Mouse (Mus musculus): ENCODE measurements around the gene Kalrn.
"Not testable (repeated sequence)": the region's sequence is repeated elsewhere in the genome, so short reads cannot be mapped to it uniquely, and the experiment has no call there.

Kalrn gene

DNA sequence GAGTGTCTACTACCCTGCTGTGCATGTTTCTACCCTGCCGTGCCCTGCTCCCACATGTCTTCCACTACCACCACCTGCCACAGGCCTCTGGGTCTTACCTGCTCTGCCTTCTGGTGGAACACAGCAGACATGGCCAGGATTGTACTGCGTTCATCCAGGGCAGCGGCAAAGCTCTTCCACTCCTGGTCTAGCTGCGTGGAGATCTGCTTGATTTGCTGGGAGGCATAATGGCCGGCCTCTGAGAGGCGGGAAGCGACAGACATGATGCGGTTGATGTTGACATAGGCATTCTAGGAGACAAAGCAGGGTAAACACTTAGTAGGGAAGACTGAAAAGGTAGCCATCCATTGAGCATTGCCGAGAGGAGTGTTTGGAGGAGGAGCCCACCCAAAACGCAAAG is 259.3 kb downstream of the Kalrn start:
- DNase-seq (ENCODE audit: low spot score), result no peak

DNA sequence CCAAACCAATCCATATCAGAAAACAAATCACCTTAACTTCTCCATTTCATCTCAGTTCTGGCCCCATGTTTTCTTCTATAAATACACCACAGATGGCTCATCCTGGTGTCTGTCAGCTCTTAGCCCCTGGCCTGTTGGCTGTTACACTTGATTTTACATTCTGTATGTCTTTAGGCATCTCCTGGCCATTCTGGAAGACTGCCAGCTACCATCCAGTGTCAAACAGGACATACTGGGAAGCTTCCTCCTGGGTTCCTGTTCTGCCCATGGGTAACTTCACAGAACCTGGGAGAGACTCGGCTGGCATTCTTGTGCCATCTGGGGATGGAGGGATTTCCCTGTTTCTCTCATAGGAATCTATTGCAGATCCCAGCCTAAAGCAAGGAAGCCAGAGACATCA is 261.8 kb downstream of the Kalrn start:
- no peak for DNase-seq (ENCODE audit: low spot score)

DNA sequence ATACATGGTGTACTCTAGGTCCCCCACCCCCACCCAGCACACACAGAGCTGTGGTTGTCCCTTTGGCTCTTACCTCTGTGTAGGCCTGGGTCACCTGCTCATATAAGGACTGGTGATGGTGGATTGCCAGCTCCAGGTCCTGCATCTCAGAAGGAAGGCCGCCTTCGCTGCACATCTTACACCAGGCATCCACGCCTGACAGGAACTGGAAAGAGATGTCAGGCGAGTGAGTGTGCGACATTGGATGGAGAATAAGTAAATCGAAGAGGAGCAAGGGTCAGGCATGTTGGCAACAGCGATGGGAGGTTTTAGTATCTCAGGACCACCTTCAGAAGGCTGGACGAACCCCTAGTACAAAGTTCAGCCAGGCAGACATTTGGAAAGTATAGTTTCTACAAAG is 263.0 kb downstream of the Kalrn start:
- DNase-seq (ENCODE audit: low spot score), result no peak

DNA sequence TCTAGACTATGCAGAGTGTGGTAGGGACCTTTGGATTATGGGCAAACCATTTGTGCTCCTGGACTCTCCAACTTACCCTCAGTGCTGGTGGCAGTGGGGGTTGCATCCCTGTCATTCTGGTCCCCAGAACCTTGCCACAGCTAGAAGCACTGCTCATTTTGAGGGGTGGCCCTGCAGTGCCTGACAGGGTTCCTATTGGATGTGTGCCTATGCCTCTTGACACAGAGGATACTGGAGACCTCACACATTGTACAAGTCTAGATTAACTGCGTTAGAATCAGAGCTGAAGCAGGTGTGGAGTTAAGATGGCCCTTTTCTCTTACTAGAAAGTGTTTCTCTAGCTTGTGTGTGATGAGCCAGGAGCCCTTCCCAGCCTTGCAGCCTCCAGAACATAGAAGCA is 265.0 kb downstream of the Kalrn start:
- no peak for DNase-seq (ENCODE audit: low spot score)

DNA sequence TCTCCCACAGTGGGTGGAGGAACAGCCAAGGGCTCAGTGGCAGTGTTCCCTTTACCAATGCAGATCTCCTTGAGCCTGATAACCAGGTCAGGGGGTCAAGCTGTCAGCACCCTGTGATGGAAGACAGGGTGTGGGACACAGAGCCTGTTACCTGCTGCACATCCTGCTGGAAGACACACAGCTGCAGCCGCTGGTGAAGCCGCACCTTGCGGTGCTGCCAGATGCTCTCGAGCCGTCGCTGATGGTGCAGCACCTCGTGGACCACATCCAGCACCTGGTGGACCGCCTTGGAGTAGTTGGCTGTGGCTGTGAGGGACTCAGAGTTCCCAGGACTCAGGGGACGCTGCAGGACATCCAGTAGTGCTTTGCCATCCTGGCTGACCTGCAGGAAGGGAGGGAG is 265.9 kb downstream of the Kalrn start:
- no peak for DNase-seq (ENCODE audit: low spot score)

DNA sequence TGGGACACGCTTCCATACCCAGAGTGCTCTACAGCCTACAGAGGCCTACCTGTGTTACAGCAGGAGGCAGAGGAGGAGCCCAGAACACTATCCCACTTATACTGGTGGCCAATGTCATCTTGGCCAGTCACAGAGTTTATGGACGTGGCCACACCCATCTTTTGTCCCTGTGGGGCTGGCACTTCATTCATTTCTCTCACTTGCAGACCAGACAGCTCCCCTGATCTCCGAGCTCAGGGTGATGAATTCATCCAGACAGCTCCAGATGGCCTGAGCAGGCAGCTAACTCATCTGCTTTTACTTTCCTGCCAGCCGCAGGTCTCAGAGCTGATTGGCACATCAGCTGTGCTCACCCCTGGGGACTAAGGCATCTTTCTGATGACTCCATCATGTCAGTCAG is 267.7 kb downstream of the Kalrn start:
- DNase-seq (ENCODE audit: low spot score), result no peak

DNA sequence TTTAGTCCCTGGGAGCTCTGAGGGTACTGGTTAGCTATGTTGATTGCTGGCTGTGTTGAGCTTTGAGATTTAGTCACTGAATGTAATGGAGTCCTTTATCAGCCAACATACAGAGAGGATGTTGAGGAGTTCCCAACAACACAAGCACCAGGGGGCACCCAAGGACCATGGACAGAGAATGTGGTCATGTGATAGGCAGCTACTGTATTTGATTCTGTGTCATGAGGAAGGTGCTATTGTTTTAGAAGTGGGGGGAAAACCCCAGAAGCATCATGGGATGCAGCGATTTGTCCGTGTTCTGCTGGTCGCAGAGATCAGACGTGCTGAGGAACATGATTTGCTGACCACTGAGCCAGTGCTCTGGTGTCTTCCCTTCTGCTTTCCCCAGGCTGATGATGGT is 269.5 kb downstream of the Kalrn start:
- not testable (repeated sequence) for DNase-seq (ENCODE audit: low spot score)

DNA sequence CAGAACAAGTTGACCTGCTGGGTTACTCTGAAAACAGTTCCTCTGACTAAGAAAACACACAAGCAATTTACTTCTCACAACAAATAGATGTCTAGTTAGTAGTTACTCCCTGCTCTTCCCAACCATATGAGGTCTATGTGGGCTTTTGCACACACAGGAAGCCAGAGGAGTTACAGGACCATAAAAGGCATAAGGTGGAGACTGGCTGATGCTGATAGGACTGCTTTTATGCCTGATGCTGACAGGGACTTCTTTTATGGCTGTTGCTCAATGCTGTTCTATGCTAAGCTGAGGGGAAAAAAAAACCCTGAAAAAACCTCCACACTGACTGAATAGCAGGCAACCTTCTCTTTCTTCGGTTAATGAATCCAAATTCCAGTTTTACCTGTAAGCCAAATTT is 270.8 kb downstream of the Kalrn start:
- no peak for DNase-seq (ENCODE audit: low spot score)

DNA sequence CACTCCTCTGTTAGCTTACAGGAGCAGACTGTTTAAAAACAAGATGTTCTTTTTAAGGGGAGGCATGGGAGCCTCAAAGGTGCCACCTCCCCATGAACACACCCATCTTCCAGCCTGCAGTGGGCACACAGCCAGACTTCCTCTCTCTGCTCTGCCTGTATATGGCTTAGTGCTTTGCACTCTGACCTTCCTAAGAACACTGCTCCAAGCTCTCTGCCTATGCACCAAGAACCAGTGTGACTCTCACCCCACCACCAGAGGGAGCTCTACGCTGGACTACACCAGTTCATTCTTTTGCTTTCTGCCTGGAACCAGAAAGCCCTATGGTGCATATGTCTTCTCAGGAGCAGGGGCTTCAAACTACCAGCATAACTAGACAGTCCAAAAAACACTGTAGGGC is 271.3 kb downstream of the Kalrn start:
- peak; percentile 5 for DNase-seq (ENCODE audit: low spot score)

DNA sequence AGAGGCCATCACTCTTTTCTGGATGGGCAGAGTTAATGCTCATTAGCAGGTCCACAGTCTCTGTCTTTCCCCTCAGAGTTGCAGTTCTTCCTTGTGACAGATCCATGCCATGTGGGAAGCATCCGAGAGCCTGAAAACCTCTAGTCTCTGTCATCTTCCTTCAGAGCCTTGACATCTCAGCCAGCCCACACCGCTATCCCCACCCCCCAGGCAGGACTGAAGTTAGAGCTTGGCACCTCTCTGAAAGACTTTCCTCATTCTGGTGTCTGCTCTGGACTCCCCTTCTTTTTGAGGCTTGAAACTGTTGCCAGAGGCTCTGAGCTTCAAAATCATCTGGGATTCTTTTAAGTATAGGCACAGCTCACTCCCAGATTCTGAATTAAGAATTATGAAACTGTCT is 274.1 kb downstream of the Kalrn start:
- DNase-seq (ENCODE audit: low spot score), result no peak

DNA sequence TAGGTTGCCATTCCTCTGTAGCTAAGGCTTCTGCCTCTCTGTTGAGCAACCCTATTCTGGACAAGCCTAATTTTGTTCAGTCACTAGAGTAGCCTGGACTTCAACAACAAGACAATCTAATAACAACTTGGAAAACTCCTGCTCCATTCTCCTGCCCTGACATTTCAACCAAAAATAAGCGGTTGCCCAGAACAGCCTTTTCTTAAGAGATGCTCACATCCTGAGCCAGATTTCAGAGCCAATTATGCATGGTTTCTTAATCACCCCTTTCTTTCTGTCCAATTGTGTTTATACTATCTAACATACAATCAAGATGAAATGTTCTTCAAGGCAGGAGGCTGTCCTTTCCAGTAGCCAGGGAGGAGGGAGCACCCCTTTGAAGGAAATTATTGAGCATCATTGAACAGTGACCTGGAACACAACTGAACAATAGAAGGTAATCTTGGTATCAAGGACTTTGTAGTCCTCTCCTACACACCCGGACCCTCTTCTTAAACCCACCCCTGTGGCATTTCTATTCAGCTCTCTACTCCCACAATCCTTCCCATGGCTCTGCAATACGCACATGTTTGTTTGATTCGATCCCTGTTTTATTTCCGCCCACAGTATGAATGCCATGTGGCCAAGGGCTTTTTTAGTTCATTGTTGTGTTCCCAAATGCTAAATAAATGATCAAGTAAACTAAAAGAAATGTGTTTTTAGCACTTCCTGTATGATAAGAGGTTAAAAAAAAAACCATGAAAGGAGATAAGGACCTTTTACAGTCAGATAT is 275.2 kb downstream of the Kalrn start:
- no peak for DNase-seq (ENCODE audit: low spot score)

DNA sequence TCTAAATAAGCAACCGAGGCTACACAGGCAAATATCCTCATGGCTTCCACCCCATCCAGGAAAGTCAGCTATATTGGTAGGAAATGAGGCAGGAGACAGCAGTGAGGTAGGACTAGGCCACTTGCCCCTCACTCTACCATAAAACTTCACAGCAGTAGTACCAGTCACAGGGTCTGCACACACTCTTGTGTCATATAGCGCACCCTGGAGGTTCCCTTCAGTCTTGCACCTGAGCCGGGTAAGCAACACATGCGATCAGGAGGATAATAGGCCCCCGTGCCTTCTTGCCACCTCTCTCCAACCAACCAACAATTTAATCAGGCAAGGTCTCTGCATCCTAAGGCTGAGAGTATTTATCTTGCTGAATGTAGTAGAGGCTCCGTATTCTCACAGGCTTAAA is 278.8 kb downstream of the Kalrn start:
- no peak for DNase-seq (ENCODE audit: low spot score)

DNA sequence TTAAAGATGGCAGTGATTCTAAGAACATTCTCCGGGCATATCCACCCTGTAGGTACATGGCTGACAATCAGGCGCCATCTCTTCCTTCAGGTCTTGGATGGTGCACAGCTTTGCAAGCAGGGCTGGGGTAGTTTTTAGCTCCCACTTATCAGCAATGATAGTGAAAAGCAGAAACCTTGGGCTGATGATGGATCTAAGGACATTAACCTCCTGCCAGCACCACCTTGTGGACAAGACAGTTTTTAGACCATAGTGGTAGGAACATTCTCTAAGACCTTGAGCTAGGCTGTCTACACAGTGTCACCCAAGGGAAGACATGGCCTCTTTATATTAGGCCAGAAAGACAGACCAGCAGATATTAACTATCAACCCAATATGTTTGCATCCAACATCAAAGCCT is 279.7 kb downstream of the Kalrn start:
- no peak for DNase-seq (ENCODE audit: low spot score)

DNA sequence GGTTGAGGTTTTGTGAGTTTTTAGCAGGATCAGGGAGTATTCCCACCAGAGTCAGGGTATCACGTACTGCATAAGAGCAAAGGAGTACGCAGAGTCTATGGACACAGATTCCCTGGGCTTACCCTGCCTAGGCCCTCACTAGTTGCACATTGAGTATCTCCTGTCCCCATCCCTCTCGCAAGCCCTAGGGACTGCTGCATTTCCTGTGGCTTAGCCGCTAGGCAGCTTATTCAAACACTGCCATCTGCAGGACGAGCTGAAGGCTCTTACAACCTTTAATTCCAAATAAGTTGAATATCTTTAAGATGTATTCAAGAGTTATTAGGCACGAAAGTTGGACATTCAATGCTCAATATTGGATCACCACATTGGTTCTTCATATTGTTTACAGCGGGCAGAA is 283.7 kb downstream of the Kalrn start:
- DNase-seq (ENCODE audit: low spot score), result no peak

DNA sequence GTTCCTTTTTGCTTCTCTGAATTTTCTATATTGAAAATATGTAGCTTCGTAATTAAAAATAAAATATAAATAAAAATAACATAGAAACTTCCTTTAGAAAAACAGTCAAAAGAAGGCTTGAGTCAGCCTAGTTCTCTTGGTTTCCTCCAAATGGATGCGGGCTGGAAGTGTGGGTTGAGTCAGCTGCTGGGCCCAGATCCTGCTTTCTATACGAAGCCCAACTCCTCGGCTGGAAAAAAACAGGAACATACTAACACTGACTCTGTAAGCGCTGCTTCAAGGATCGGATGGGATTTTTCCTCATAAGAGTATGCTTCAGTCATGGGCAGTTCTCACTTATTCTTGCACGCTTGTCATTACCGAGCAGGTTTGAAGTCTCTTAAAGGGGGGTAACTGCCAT is 291.3 kb downstream of the Kalrn start:
- DNase-seq (ENCODE audit: low spot score), result no peak

DNA sequence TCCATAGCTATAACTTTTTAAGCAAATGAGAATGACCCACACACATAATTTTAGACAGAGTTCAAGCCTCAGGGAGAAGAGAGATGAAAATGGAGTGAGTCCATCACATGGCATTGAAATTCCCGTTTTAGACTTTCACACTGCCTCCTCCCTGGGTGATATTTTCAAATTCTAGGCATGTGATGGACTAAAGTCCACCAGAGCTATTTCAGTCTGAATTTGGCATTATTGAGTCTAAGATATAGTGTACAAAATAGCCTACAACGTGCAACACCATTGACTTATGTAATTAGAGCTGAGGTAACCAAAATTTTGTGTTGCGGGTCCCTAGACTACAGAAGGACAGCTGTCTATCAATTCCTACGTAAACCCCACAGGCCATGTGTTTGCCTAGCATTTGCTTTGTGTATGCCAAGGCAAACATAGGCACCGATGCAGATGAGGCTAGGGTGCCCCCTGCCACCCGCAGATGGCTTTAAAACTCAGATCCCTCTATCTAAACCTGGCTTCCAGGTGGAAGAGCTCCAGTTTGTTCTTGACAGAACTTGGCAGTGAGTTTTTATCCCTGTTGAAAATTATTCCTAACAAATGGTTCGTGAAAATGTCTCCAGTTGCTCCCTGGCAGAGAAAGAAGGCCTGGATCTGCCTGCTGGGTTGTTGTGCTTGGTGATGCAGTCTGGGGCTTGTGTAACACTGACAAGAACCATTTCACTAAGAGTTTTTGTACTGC is 293.5 kb downstream of the Kalrn start:
- no peak for DNase-seq (ENCODE audit: low spot score)

DNA sequence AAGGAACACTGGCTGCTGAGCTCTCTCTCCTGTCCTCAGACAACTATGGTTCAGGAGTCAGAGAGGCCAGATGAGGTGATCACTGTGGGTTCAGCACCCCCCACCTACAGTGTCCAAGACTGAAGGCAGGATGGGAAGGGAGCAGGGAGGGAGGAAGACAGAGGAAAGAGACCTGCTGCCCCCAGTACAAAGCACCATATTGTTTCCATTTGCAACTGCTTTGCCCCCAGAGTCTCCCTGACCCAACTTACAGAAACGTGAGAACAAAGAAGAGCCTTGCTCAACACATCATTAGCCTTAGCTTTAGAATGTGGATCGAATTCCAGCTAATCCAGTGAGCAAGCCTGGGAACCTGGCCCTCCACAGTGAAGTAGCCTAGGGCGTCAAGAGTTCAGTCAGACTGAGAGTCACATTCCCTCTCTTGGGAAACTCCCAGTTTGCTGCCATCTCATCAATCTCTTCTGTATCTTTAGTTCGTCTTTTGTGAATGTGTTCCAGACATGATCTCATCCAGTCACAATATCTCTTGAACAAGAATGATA is 295.0 kb downstream of the Kalrn start:
- DNase-seq (ENCODE audit: low spot score), result no peak

DNA sequence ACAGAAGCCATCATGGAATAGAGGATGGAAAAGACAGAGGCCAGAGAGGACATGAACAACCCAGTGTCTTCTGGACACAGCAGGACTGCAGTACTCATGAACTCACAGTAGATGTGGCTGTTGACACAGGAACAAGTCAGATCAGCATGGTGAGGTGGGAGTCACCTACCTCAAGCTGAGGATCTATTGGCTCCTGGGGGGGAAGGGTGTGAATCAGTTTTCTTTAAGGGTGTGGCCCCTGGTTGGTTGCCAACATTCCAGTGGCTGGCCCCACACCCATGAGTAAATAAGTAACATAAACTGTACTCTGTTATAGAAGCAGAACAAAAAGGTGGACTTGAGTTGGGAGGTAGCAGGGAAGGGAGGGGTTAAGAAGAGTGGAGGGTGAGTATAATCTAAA is 298.7 kb downstream of the Kalrn start:
- DNase-seq (ENCODE audit: low spot score), result no peak

DNA sequence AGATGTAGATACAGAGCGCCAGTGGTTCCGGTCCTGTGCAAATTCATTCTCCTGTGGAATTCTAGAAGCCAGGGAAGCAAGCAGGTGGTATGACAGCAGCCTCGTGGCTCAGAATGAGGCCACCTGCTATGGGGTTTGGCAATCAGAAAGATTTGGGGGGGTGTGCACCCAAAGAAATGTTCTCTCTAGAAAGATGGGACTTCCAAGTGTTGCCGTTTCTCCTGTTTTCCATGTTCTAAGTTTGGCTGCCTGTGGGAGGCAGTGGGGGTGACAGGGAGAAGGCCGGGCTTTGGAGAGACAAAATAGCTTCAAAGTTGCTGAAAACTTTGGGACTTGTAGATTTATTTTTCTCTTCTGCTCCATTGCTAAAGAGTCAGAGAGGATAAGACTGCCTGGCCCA is 301.9 kb downstream of the Kalrn start:
- DNase-seq (ENCODE audit: low spot score), result no peak

DNA sequence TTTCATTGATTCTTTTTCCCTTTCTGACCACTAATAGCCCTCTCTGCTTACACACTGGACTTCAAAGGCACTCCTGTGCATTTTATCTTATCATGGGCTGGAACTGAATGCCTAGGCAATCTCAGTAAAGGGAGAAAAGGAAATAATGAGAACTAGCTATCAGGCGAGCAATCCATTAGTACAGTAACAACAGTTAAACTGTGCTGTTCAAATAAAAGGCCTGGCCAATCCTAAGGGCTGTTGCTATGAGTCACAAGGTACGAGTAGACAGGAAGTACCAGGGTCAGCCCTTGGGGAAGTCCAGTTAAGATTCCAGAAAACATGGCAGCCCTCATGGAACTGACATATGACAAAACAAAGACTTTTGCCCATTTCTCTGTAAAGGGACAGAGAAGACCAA is 302.7 kb downstream of the Kalrn start:
- no peak for DNase-seq (ENCODE audit: low spot score)

DNA sequence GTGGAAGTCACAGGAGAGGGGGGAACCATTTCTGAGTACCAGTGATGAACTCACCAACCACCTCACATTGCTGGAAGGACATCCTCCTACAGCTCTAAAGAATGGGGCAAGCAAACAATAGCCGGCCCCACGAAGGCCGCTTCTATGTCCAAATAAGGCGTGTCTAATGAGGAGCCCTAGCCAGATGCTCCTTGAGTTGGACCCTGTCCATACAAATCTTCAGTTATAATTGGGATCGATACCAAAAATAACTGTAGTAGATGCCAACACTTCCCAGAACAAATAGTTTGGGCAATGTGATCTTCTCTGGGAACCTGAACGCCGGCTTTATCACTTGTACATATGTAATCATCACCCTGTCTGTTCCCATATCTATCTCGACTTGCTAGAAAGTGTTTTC is 303.7 kb downstream of the Kalrn start:
- DNase-seq (ENCODE audit: low spot score), result no peak

DNA sequence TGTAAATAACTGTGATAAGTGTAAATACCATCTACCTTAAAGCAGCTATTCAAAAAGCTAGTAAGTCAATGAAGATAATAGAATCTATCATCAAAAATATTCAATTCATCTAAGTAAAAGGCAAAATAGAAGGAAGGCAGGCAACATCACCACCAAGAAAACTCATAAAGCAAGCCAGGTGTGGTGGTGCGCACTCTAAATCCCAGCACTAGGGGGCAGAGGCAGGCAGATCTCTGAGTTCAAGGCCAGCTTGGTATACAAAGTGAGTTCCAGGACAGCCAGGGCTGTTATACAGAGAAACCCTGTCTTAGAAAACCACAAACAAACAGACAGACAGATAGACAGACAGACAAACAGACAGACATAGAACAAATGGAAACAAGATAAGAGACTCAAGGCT is 305.6 kb downstream of the Kalrn start:
- no peak for DNase-seq (ENCODE audit: low spot score)

DNA sequence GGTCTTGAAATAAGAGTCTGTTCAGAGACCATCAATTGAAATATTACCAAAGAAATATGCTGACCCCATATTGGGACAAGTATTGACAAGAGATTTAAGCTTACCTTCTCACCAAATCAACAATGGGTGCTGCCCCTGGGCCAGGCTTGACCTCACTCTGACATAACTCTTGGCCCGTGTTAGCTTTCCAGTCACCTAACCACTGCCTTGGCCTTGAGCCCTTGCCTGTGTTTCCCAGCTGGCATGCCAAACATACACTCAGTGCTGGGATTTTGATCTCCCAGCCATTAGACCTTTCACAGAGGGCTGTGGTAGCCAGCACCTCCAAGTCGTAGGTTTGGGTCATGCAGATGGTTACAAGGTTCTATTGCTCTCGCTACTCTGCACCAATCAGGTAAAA is 308.7 kb downstream of the Kalrn start:
- DNase-seq (ENCODE audit: low spot score), result no peak
